Mouse (Mus musculus) testis, adult 10 weeks (tissue): Measurements from ENCODE around the gene Idh2. TPM values are rescaled to one million over a fixed set of nuclear protein-coding genes. Genes with fewer than 3 reads are reported as not detected.

Experiments used
- polyA plus RNA-seq: library from polyadenylated mRNA; stranded (reverse); fragments of 350-450 nt; fragmentation: Illumina TruSeq; extraction: RNeasy Lipid Tissue Mini Kit (QIAGEN cat#74804); gene quantifications from one replicate; pipeline ENCODE4 v1.2.3, GENCODE M21; 2014; ENCODE audit warnings: low read depth, low replicate concordance

Idh2 gene
- 0.85 TPM for polyA plus RNA-seq

GRCm38 (mm10) chr7:80115224-80115590 is at the start of gene Idh2:
Gene Idh2, minus strand, starts transcription at chr7:80115392.

Other genes with a start within 250 kb of the Idh2 start
- gene Ap3s2, start 194.7 kb downstream of the Idh2 start, polyA plus RNA-seq: 17.2 TPM
- 0.80 TPM for gene Arpin, start 180.0 kb downstream of the Idh2 start, polyA plus RNA-seq
- gene Zfp710, start 90.6 kb downstream of the Idh2 start, polyA plus RNA-seq: 0.24 TPM
- gene Sema4b, start 71.4 kb upstream of the Idh2 start, polyA plus RNA-seq: 0.67 TPM
- 49.1 TPM for gene Cib1, start 117.4 kb upstream of the Idh2 start, polyA plus RNA-seq
- gene Gdpgp1, start 117.5 kb upstream of the Idh2 start, polyA plus RNA-seq: 0.91 TPM
- gene Ttll13, start 131.0 kb upstream of the Idh2 start, polyA plus RNA-seq: 226 TPM
- gene Ngrn, start 145.8 kb upstream of the Idh2 start, polyA plus RNA-seq: 5.7 TPM
- gene Vps33b, start 154.3 kb upstream of the Idh2 start, polyA plus RNA-seq: 4.8 TPM
- 157 TPM for gene Prc1, start 179.1 kb upstream of the Idh2 start, polyA plus RNA-seq
- 4.5 TPM for gene Rccd1, start 209.1 kb upstream of the Idh2 start, polyA plus RNA-seq
- gene Unc45a, start 225.6 kb upstream of the Idh2 start, polyA plus RNA-seq: 1.2 TPM
- gene Hddc3, start 227.7 kb upstream of the Idh2 start, polyA plus RNA-seq: 5.7 TPM